Mouse (Mus musculus) spleen, postnatal 36 days (tissue): ENCODE results near the gene Olfr1163.
"Not testable (repeated sequence)": the region's sequence is repeated elsewhere in the genome, so short reads cannot be mapped to it uniquely, and the experiment has no call there.

Source experiments
- DNase-seq, 2 experiments: peaks; one replicate each; pipeline ENCODE4 v3.0.0; 2022; ENCODE audit warnings: low spot score in 2 of 2, mixed read lengths in 1 of 2

The Olfr1163 gene

GRCm38 (mm10) chr2:88071730-88072129 is at the start of gene Olfr1163:
Gene Olfr1163 (minus strand): TSS chr2:88071830.
- DNase-seq, result no peak

DNA sequence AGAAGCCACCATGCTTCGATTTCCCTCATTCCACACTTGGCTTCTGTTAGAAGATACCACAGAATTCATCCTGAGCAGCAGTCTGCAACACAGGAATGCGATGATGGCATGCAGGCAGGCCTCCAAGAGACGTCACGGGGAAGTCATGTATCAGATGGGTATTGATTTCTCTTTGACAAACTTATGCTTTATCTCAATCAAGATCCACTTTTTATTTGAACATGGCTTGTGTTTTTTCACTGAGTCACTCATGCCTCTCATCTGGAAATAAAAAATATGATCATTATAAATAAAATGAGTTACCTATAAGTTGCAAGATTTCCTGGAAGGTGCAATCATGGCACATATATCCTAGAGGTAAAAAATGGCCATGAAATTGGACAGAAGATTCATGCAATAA is 22.2 kb upstream of the Olfr1163 start, which contains the start of gene Olfr1164:
TSS of gene Olfr1164 (minus strand) at position 101 of the 400 bp plus-strand sequence.
- no peak for DNase-seq

DNA sequence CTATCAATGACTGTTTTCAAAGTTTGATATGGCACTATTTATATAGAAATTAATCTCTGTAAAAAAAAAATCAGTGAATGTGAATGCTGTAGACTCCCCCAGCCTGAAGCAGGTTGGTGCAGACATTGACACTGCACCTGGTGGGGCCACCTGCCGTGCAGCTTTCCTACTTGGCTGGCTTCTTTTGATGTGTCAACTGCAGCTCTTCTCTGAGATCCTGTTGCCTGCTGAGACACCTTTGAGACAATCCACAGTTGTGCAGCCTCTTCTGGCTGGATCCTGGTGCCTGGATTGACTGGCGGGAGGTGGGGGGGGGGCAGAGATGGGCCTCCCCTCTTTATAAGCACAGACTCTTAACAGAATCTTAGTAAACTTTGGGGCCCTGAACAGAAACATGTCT is 8.0 kb downstream of the Olfr1163 start:
- DNase-seq, result no peak

DNA sequence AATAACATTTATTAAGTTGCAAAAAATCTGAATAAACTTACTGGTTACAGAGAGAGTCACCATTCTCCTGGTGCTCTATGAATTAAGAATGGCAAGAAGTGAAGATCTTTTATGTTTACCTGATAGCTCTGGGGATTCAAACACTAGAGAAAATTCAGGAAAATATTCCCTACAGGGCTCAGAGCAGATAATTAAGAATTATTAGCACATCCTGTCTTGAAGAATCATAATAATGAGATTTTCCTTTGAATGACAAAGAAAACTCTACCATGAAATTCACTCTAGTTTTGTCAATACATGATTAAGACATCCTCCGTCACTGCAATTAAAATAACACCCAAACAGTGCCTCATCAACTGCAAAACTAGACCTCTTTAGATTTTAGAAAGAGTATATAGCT is 20.6 kb downstream of the Olfr1163 start, which contains the start of gene Olfr1162:
TSS of gene Olfr1162 (minus strand) at position 101 of the 400 bp plus-strand sequence.
- DNase-seq, result no peak

DNA sequence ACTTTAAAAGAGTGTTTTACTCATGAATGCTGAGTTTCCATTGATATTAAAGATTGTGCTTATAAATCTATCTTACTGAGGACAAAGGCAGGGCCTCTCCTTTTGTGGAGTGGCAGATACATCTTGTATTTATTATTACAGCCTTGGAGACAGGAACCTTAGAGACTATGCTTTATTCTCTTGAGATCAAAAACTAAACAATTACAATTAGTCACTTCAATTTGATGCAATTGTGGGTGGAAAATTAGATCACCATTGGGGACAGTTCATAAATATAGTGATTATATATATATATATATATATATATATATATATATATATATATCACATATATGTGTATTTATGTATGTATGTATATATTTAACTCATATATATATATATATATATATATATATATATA is 34.0 kb downstream of the Olfr1163 start, which contains the start of gene Olfr73:
TSS of gene Olfr73 (minus strand) at position 101 of the 400 bp plus-strand sequence.
- DNase-seq, result no peak

- DNase-seq, result not testable (repeated sequence)
Observed at GRCm38 (mm10) chr2:88022474-88022873, 49.2 kb downstream of the Olfr1163 start, which contains the start of gene Olfr1161. Gene Olfr1161 (plus strand): TSS chr2:88022774.
